Mouse (Mus musculus) limb, embryonic 13.5 days (tissue): ENCODE measurements around the gene Tbc1d13. TPM values are rescaled to one million over a fixed set of nuclear protein-coding genes. Genes with fewer than 3 reads are reported as not detected.

Experiments
- ATAC-seq: fragments of 200-750 bp; cut with Nextera tagmentation; 2 replicates; pipeline ENCODE4 v1.8.0; 2017; ENCODE audit warnings: low read depth, moderate number of reproducible peaks, moderate TSS enrichment; ENCODE audit not compliant: low FRiP score
- H3K27ac ChIP-seq: fragments of 300-500 bp; sonication (generic); 2 replicates; pipeline ENCODE4 v1.5.1; 2015; ENCODE audit warnings: inconsistent platforms, mild to moderate bottlenecking, moderate library complexity
- H3K27me3 ChIP-seq: fragments of 300-500 bp; sonication (generic); 2 replicates; pipeline ENCODE4 v1.6.1; 2015; ENCODE audit warnings: mild to moderate bottlenecking, inconsistent platforms
- H3K36me3 ChIP-seq: fragments of 300-500 bp; sonication (generic); 2 replicates; pipeline ENCODE4 v1.6.1; 2015; ENCODE audit warnings: inconsistent platforms, mild to moderate bottlenecking, moderate library complexity
- H3K4me1 ChIP-seq: fragments of 300-500 bp; sonication (generic); 2 replicates; pipeline ENCODE4 v1.6.1; 2015; ENCODE audit warnings: inconsistent platforms
- H3K4me2 ChIP-seq: fragments of 300-500 bp; sonication (generic); replicated peaks from 2 replicates; pipeline ENCODE4 v1.6.1; 2015; ENCODE audit warnings: inconsistent platforms, mild to moderate bottlenecking, moderate library complexity
- H3K4me3 ChIP-seq: fragments of 300-500 bp; sonication (generic); 2 replicates; pipeline ENCODE4 v1.5.1; 2015; ENCODE audit warnings: moderate library complexity, mild to moderate bottlenecking, inconsistent platforms
- H3K9ac ChIP-seq: fragments of 300-500 bp; sonication (generic); 2 replicates; pipeline ENCODE4 v1.6.1; 2015; ENCODE audit warnings: mild to moderate bottlenecking, inconsistent platforms
- H3K9me3 ChIP-seq: fragments of 300-500 bp; sonication (generic); 2 replicates; pipeline ENCODE4 v1.6.1; 2016; ENCODE audit warnings: inconsistent platforms
- WGBS: fragments of 180-500 bp; shearing (Covaris S2); methylation state at CpG from one replicate; pipeline ENCODE4 v1.1.7; 2015; 5-methylcytosine and 5-hydroxymethylcytosine counted together
- polyA plus RNA-seq: library from polyadenylated mRNA; unstranded; fragments of >200 nt; fragmentation: Nextera tagmentation; extraction: Ambion mirVana; gene quantifications from 2 replicates; pipeline ENCODE4 v1.2.1, GENCODE M21; 2015

The Tbc1d13 gene
- 10.1 and 10.7 TPM in 2 replicates for polyA plus RNA-seq

- H3K9ac ChIP-seq = peak within 1 kb of the TSS; percentile 83
- peaks cover 40% of the 10 kb centered on the region for H3K36me3 ChIP-seq
- H3K4me2 ChIP-seq = peak within 1 kb of the TSS; percentile 86
- H3K27me3 ChIP-seq = no peaks in the 10 kb centered on the region
- H3K27ac ChIP-seq = peak within 1 kb of the TSS; percentile 74
- H3K4me1 ChIP-seq = peaks cover 25% of the 10 kb centered on the region
- peak; percentile 95 for ATAC-seq
- H3K4me3 ChIP-seq = peak within 1 kb of the TSS; percentile 91
- H3K9me3 ChIP-seq = no peaks in the 10 kb centered on the region
- WGBS = under 1% methylated on average over 45 of the region's 46 CpGs
Measured at GRCm38 (mm10) chr2:30133613-30134377, at the start of gene Tbc1d13. Gene Tbc1d13 (plus strand): TSS chr2:30133746.

GRCm38 (mm10) chr2:30084113-30084512 is 49.4 kb upstream of the Tbc1d13 start:
- H3K36me3 ChIP-seq = peaks cover 10% of the 10 kb centered on the region
- no peaks in the 10 kb centered on the region for H3K9me3 ChIP-seq
- WGBS = 34% methylated on average over 5 of the region's 5 CpGs
- H3K9ac ChIP-seq = peak overlapping the region; percentile 45; the same call in 1 of the 2 replicates
- peaks cover 10% of the 10 kb centered on the region for H3K4me1 ChIP-seq
- ATAC-seq = no peak
- H3K4me2 ChIP-seq = peak overlapping the region; percentile 58
- no peak overlapping the region for H3K27ac ChIP-seq
- no peak overlapping the region for H3K4me3 ChIP-seq
- H3K27me3 ChIP-seq = no peaks in the 10 kb centered on the region

GRCm38 (mm10) chr2:30084632-30085031 is 48.9 kb upstream of the Tbc1d13 start:
- Histone ChIP-seq H3K4me3 (peak overlapping the region; percentile 22), H3K4me2 (peak overlapping the region; percentile 58), H3K36me3 (peaks cover 10% of the 10 kb centered on the region), H3K9ac (peak overlapping the region; percentile 45; the same call in 1 of the 2 replicates), H3K4me1 (peaks cover 10% of the 10 kb centered on the region), H3K9me3 (no peaks in the 10 kb centered on the region), H3K27ac (no peak overlapping the region), H3K27me3 (no peaks in the 10 kb centered on the region)
- ATAC-seq = peak; percentile 64
- WGBS = 7% methylated on average over 12 of the region's 12 CpGs

GRCm38 (mm10) chr2:30087310-30087709 is 46.2 kb upstream of the Tbc1d13 start:
- Histone ChIP-seq H3K27me3 (no peaks in the 10 kb centered on the region), H3K4me2 (no peak overlapping the region), H3K4me1 (peaks cover 10% of the 10 kb centered on the region), H3K9ac (no peak overlapping the region), H3K36me3 (peaks cover 31% of the 10 kb centered on the region), H3K9me3 (no peaks in the 10 kb centered on the region), H3K27ac (no peak overlapping the region), H3K4me3 (no peak overlapping the region)
- 92% methylated on average over 4 of the region's 4 CpGs for WGBS
- ATAC-seq = no peak

GRCm38 (mm10) chr2:30091521-30091920 is 42.0 kb upstream of the Tbc1d13 start:
- H3K27me3 ChIP-seq = no peaks in the 10 kb centered on the region
- H3K9me3 ChIP-seq = no peaks in the 10 kb centered on the region
- peaks cover 38% of the 10 kb centered on the region for H3K36me3 ChIP-seq
- no peak overlapping the region for H3K27ac ChIP-seq
- H3K4me2 ChIP-seq = no peak overlapping the region
- no peak overlapping the region for H3K4me3 ChIP-seq
- no peak overlapping the region for H3K9ac ChIP-seq
- H3K4me1 ChIP-seq = peaks cover 19% of the 10 kb centered on the region
- WGBS = 92% methylated on average over 12 of the region's 12 CpGs
- no peak for ATAC-seq

GRCm38 (mm10) chr2:30092280-30092918 is 41.1 kb upstream of the Tbc1d13 start:
- Histone ChIP-seq H3K27me3 (no peaks in the 10 kb centered on the region), H3K36me3 (peaks cover 40% of the 10 kb centered on the region), H3K4me2 (peak overlapping the region; percentile 80), H3K9me3 (no peaks in the 10 kb centered on the region), H3K27ac (no peak overlapping the region), H3K4me3 (peak overlapping the region; percentile 68), H3K9ac (peak overlapping the region; percentile 69), H3K4me1 (peaks cover 19% of the 10 kb centered on the region)
- 56% methylated on average over 6 of the region's 6 CpGs for WGBS
- ATAC-seq = no peak

- under 1% methylated on average over 51 of the region's 51 CpGs for WGBS
- peaks cover 19% of the 10 kb centered on the region for H3K4me1 ChIP-seq
- H3K9ac ChIP-seq = peak within 1 kb of the TSS; percentile 69
- H3K9me3 ChIP-seq = no peaks in the 10 kb centered on the region
- peaks cover 49% of the 10 kb centered on the region for H3K36me3 ChIP-seq
- peak; percentile 98 for ATAC-seq
- H3K27me3 ChIP-seq = no peaks in the 10 kb centered on the region
- peak within 1 kb of the TSS; percentile 68 for H3K4me3 ChIP-seq
- H3K27ac ChIP-seq = peak within 1 kb of the TSS; percentile 52; the same call in 1 of the 2 replicates
- peak within 1 kb of the TSS; percentile 80 for H3K4me2 ChIP-seq
Measured at GRCm38 (mm10) chr2:30093471-30094207, 39.9 kb upstream of the Tbc1d13 start, which contains the start of gene Zdhhc12. Gene Zdhhc12 (minus strand): TSS chr2:30093648.

GRCm38 (mm10) chr2:30094208-30094588 is 39.3 kb upstream of the Tbc1d13 start:
- Histone ChIP-seq H3K4me1 (peaks cover 19% of the 10 kb centered on the region), H3K36me3 (peaks cover 55% of the 10 kb centered on the region), H3K4me2 (peak overlapping the region; percentile 80), H3K4me3 (peak overlapping the region; percentile 68), H3K27ac (peak overlapping the region; percentile 39; the same call in 1 of the 2 replicates), H3K9me3 (no peaks in the 10 kb centered on the region), H3K9ac (peak overlapping the region; percentile 69), H3K27me3 (no peaks in the 10 kb centered on the region)
- no peak for ATAC-seq
- 2% methylated on average over 13 of the region's 13 CpGs for WGBS

GRCm38 (mm10) chr2:30095882-30096527 is 37.5 kb upstream of the Tbc1d13 start:
- no peak overlapping the region for H3K4me2 ChIP-seq
- no peak overlapping the region for H3K4me3 ChIP-seq
- 75% methylated on average over 2 of the region's 2 CpGs for WGBS
- H3K4me1 ChIP-seq = peaks cover 19% of the 10 kb centered on the region
- no peaks in the 10 kb centered on the region for H3K27me3 ChIP-seq
- H3K36me3 ChIP-seq = peaks cover 59% of the 10 kb centered on the region
- ATAC-seq = no peak
- no peak overlapping the region for H3K27ac ChIP-seq
- no peaks in the 10 kb centered on the region for H3K9me3 ChIP-seq
- H3K9ac ChIP-seq = 0 out of 2 replicates have a peak overlapping the region, but pooled peaks have one; percentile 5

GRCm38 (mm10) chr2:30100214-30100613 is 33.3 kb upstream of the Tbc1d13 start:
- H3K4me3 ChIP-seq = no peak overlapping the region
- no peak overlapping the region for H3K9ac ChIP-seq
- H3K4me2 ChIP-seq = no peak overlapping the region
- H3K9me3 ChIP-seq = no peaks in the 10 kb centered on the region
- peaks cover 90% of the 10 kb centered on the region for H3K36me3 ChIP-seq
- no peaks in the 10 kb centered on the region for H3K4me1 ChIP-seq
- no peaks in the 10 kb centered on the region for H3K27me3 ChIP-seq
- 75% methylated on average over 4 of the region's 4 CpGs for WGBS
- no peak overlapping the region for H3K27ac ChIP-seq
- ATAC-seq = no peak

- Histone ChIP-seq H3K4me1 (no peaks in the 10 kb centered on the region), H3K9me3 (no peaks in the 10 kb centered on the region), H3K4me3 (no peak overlapping the region), H3K27me3 (no peaks in the 10 kb centered on the region), H3K4me2 (no peak overlapping the region), H3K27ac (no peak overlapping the region), H3K36me3 (peaks cover 100% of the 10 kb centered on the region), H3K9ac (no peak overlapping the region)
- no peak for ATAC-seq
Measured at GRCm38 (mm10) chr2:30106364-30106763, 27.2 kb upstream of the Tbc1d13 start.
